Mouse (Mus musculus): ENCODE measurements around the gene Olfr65. TPM values are rescaled to one million over a fixed set of nuclear protein-coding genes. Genes with fewer than 3 reads are reported as not detected.

Gene Olfr65
- polyA plus RNA-seq, 2 experiments: not detected

DNA sequence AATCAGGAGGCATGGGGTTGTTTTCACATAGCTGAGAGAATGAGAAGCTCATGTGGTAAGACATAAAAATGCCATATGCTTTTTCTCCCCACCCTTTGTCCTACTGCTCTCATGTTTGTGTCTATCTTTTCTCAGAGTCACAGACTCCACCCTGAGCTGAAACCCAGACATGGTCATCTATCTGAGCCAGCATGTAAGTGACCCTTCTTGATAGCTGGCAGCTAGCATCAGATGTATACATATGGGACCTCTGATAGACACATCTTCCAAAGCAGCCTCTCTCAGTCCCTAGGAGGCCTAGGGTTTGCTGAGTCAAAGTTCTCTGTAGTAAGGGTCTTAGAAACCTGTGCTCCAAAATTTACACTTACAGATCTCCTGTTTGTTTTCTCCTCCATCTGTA, 37.6 kb upstream of the Olfr65 start:
- H3K4me2 ChIP-seq (ENCODE audit: low read depth): peak overlapping the region; percentile 58
- peak overlapping the region in 1 of 2 experiments; percentile 15; a peak in 3 of 4 replicates for H3K4me3 ChIP-seq (ENCODE audit: insufficient read depth in 1 of 2, low read depth in 2 of 2, low read length in 2 of 2)
- DNase-seq (ENCODE audit: low read depth in 3 of 3, low spot score in 3 of 3): peak in 2 of 3 experiments; percentile 88 to 94
- peak; percentile 87 for ATAC-seq (ENCODE audit: insufficient read depth)
- no peaks in the 10 kb centered on the region for H3K36me3 ChIP-seq (replicated peaks; ENCODE audit: control insufficient read depth, insufficient read depth, low read depth)
- H3K4me1 ChIP-seq (replicated peaks; ENCODE audit: control insufficient read depth in 2 of 2, insufficient read depth in 2 of 2, low read length in 1 of 2): peaks cover 71 to 76% of the 10 kb centered on the region in 2 experiments
- TF ChIP-seq CTCF (IDR thresholded peaks at IDR 0.05; ENCODE audit: low read depth): 0 out of 2 replicates have a peak, but pooled peaks have one; percentile 4
- TF ChIP-seq EP300 (IDR thresholded peaks at IDR 0.05; ENCODE audit: low read depth): peak; percentile 99
- H3K9ac ChIP-seq (replicated peaks): peak overlapping the region; percentile 82
- peak overlapping the region; percentile 98 for H3K27ac ChIP-seq
- H3K27me3 ChIP-seq (ENCODE audit: control insufficient read depth, insufficient read depth, low read length): no peaks in the 10 kb centered on the region
- no peaks in the 10 kb centered on the region for H3K9me3 ChIP-seq (ENCODE audit: control insufficient read depth, low read length)

GRCm38 (mm10) chr7:103870667-103871066, 32.6 kb upstream of the Olfr65 start:
- Histone ChIP-seq H3K27me3 (ENCODE audit: control insufficient read depth, insufficient read depth, low read length) (no peaks in the 10 kb centered on the region), H3K36me3 (replicated peaks; ENCODE audit: control insufficient read depth, insufficient read depth, low read depth) (no peaks in the 10 kb centered on the region), H3K9me3 (ENCODE audit: control insufficient read depth, low read length) (no peaks in the 10 kb centered on the region), H3K27ac (peak overlapping the region; percentile 99), H3K4me1 (replicated peaks; ENCODE audit: control insufficient read depth in 2 of 2, insufficient read depth in 2 of 2, low read length in 1 of 2) (peaks cover 62 to 63% of the 10 kb centered on the region in 2 experiments), H3K9ac (replicated peaks) (peak overlapping the region; percentile 87), H3K4me2 (ENCODE audit: low read depth) (peak overlapping the region; percentile 67), H3K4me3 (ENCODE audit: insufficient read depth in 1 of 2, low read depth in 2 of 2, low read length in 2 of 2) (peak overlapping the region in 1 of 2 experiments; percentile 20; a peak in 2 of 4 replicates)
- TF ChIP-seq EP300 (IDR thresholded peaks at IDR 0.05; ENCODE audit: low read depth): peak; percentile 99
- TF ChIP-seq CTCF (IDR thresholded peaks at IDR 0.05; ENCODE audit: low read depth): no peak
- DNase-seq (ENCODE audit: low read depth in 3 of 3, low spot score in 3 of 3) (peak in 2 of 3 experiments; percentile 92), ATAC-seq (ENCODE audit: insufficient read depth) (peak; percentile 88)

DNA sequence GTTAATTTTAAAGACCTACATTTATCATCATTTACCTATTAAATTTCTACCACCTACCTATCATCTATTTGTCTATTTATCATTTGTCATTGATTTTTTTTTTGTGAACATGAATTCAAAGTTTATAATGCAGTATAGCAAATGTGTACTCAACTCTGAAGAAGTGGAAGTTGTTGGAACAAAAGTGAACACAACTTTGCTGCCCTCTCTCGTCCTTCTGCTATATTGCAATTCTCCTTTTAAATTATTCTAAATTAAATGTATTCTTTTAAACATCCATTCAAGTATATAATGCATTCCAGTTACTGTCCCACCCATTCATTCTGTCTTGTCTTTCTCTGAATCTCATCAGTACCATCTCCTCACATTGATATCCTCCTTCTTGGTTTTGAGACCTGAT, 30.2 kb upstream of the Olfr65 start:
- H3K4me2 ChIP-seq (ENCODE audit: low read depth): peak overlapping the region; percentile 45
- H3K27me3 ChIP-seq (ENCODE audit: control insufficient read depth, insufficient read depth, low read length): no peaks in the 10 kb centered on the region
- H3K27ac ChIP-seq: peak overlapping the region; percentile 81
- 0% methylated on average over 1 of the region's 1 CpGs for WGBS (ENCODE audit: insufficient replicate concordance)
- peak; percentile 68 for TF ChIP-seq CTCF (IDR thresholded peaks at IDR 0.05; ENCODE audit: low read depth)
- TF ChIP-seq EP300 (IDR thresholded peaks at IDR 0.05; ENCODE audit: low read depth): peak; percentile 56
- H3K36me3 ChIP-seq (replicated peaks; ENCODE audit: control insufficient read depth, insufficient read depth, low read depth): no peaks in the 10 kb centered on the region
- peaks cover 59 to 63% of the 10 kb centered on the region in 2 experiments for H3K4me1 ChIP-seq (replicated peaks; ENCODE audit: control insufficient read depth in 2 of 2, insufficient read depth in 2 of 2, low read length in 1 of 2)
- ATAC-seq (ENCODE audit: insufficient read depth) (no peak), DNase-seq (ENCODE audit: low read depth in 3 of 3, low spot score in 3 of 3) (no peak)
- H3K9ac ChIP-seq (replicated peaks): peak overlapping the region; percentile 36
- H3K9me3 ChIP-seq (ENCODE audit: control insufficient read depth, low read length): no peaks in the 10 kb centered on the region
- H3K4me3 ChIP-seq (ENCODE audit: insufficient read depth in 1 of 2, low read depth in 2 of 2, low read length in 2 of 2): no peak overlapping the region; a peak in 1 of 4 replicates

GRCm38 (mm10) chr7:103874451-103874850, 28.8 kb upstream of the Olfr65 start:
- 19% methylated on average over 5 of the region's 5 CpGs for WGBS (ENCODE audit: insufficient replicate concordance)
- Histone ChIP-seq H3K36me3 (replicated peaks; ENCODE audit: control insufficient read depth, insufficient read depth, low read depth) (no peaks in the 10 kb centered on the region), H3K27ac (peak overlapping the region; percentile 90), H3K9ac (replicated peaks) (peak overlapping the region; percentile 49), H3K9me3 (ENCODE audit: control insufficient read depth, low read length) (no peaks in the 10 kb centered on the region), H3K4me1 (replicated peaks; ENCODE audit: control insufficient read depth in 2 of 2, insufficient read depth in 2 of 2, low read length in 1 of 2) (peaks cover 58% of the 10 kb centered on the region in 2 experiments), H3K27me3 (ENCODE audit: control insufficient read depth, insufficient read depth, low read length) (no peaks in the 10 kb centered on the region), H3K4me3 (ENCODE audit: insufficient read depth in 1 of 2, low read depth in 2 of 2, low read length in 2 of 2) (no peak overlapping the region), H3K4me2 (ENCODE audit: low read depth) (peak overlapping the region; percentile 33)
- ATAC-seq (ENCODE audit: insufficient read depth): no peak
- no peak for DNase-seq (ENCODE audit: low read depth in 3 of 3, low spot score in 3 of 3)
- TF ChIP-seq EP300 (IDR thresholded peaks at IDR 0.05; ENCODE audit: low read depth) (no peak), CTCF (IDR thresholded peaks at IDR 0.05; ENCODE audit: low read depth) (peak; percentile 59)

DNA sequence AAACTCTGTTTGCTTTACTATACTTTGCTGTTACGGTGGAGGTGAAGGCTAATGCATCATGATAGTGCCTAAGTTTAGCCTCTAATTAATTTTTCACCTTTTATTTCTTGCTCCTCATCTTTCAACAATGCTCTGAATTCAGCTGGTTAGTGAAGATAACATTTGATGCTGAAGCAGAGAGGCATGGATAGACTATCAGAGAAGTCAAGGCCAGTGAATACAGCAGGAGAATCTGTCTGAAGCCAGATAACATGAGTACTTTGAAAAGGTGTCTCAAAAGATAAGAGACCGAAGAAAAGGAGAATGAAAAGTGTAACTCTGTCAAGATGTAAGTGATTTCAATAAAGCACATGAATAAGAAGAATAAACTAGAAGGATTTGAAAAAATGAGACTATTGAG, 26.2 kb upstream of the Olfr65 start:
- WGBS (ENCODE audit: insufficient replicate concordance): 12% methylated on average over 2 of the region's 2 CpGs
- TF ChIP-seq EP300 (IDR thresholded peaks at IDR 0.05; ENCODE audit: low read depth) (peak; percentile 100), CTCF (IDR thresholded peaks at IDR 0.05; ENCODE audit: low read depth) (no peak)
- peak overlapping the region; percentile 33 for H3K4me2 ChIP-seq (ENCODE audit: low read depth)
- no peaks in the 10 kb centered on the region for H3K27me3 ChIP-seq (ENCODE audit: control insufficient read depth, insufficient read depth, low read length)
- DNase-seq (ENCODE audit: low read depth in 3 of 3, low spot score in 3 of 3): peak in 2 of 3 experiments; percentile 89 to 92
- H3K9ac ChIP-seq (replicated peaks): no peak overlapping the region; the same call in 1 of the 2 replicates
- peak overlapping the region; percentile 92 for H3K27ac ChIP-seq
- no peak overlapping the region for H3K4me3 ChIP-seq (ENCODE audit: insufficient read depth in 1 of 2, low read depth in 2 of 2, low read length in 2 of 2)
- ATAC-seq (ENCODE audit: insufficient read depth): peak; percentile 92
- peaks cover 43 to 44% of the 10 kb centered on the region in 2 experiments for H3K4me1 ChIP-seq (replicated peaks; ENCODE audit: control insufficient read depth in 2 of 2, insufficient read depth in 2 of 2, low read length in 1 of 2)
- no peaks in the 10 kb centered on the region for H3K9me3 ChIP-seq (ENCODE audit: control insufficient read depth, low read length)
- H3K36me3 ChIP-seq (replicated peaks; ENCODE audit: control insufficient read depth, insufficient read depth, low read depth): no peaks in the 10 kb centered on the region
